8 mouse cellular contexts compared by ENCODE assay signal in the genomic region with DNA sequence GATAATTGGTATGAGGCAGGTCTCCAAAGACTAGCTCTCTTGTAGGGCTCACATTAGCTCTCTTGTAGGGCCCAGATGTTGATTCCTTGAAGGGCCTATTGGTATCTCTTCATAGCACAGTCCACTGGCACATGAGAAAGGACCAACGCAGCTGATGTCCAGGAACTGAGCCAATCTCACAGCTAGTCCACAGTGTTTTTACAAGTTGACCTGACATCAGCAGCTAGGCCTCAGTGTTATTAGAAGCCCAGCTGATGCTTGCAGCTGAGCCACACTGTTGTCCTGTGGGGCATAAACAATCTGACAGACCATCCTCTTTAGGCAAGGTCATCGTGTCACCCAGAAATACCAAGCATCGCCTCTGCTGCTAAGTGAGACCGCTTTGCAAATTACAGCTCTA. TPM values are rescaled to one million over a fixed set of nuclear protein-coding genes. Genes with fewer than 3 reads are reported as not detected.
DNase-seq lines count a peak whose midpoint lies in the region; ATAC-seq lines count a peak whose summit lies in the region.
"Not testable (repeated sequence)": the region's sequence is repeated elsewhere in the genome, so short reads cannot be mapped to it uniquely, and the experiment has no call there.

No protein-coding gene starts in this region.

- H3K4me2 ChIP-seq in hindbrain, embryonic 11.5 days (replicated peaks; ENCODE audit: low read depth, low read length); hindbrain, embryonic 14.5 days (replicated peaks); kidney, embryonic 14.5 days (replicated peaks; ENCODE audit: low read depth, low read length); limb, embryonic 15.5 days; lung, embryonic 16.5 days (ENCODE audit: low read depth, low read length): not testable (repeated sequence)

- not testable (repeated sequence) for H3K4me3 ChIP-seq in hindbrain, embryonic 11.5 days (ENCODE audit: low read depth, low read length); hindbrain, embryonic 14.5 days (replicated peaks; ENCODE audit: low read length); kidney, embryonic 14.5 days (ENCODE audit: low read length); limb, embryonic 15.5 days; lung, embryonic 16.5 days (ENCODE audit: low read length)

- not testable (repeated sequence) for H3K27ac ChIP-seq in hindbrain, embryonic 11.5 days (ENCODE audit: low read depth, low read length); hindbrain, embryonic 14.5 days; kidney, embryonic 14.5 days (ENCODE audit: low read depth, low read length); limb, embryonic 15.5 days; lung, embryonic 16.5 days (ENCODE audit: low read length)

- H3K36me3 ChIP-seq in hindbrain, embryonic 11.5 days (ENCODE audit: control insufficient read depth, insufficient read depth, low read length); hindbrain, embryonic 14.5 days (replicated peaks; ENCODE audit: control insufficient read depth, insufficient read depth); kidney, embryonic 14.5 days (ENCODE audit: control insufficient read depth, insufficient read depth, low read length); limb, embryonic 15.5 days; lung, embryonic 16.5 days (ENCODE audit: control insufficient read depth, insufficient read depth, low read length): not testable (repeated sequence)

- WGBS in hindbrain, embryonic 11.5 days, result 68% methylated on average over 4 of the region's 4 CpGs
- 58% methylated on average over 4 of the region's 4 CpGs for WGBS in hindbrain, embryonic 14.5 days
- 63% methylated on average over 4 of the region's 4 CpGs for WGBS in kidney, embryonic 14.5 days
- 79% methylated on average over 4 of the region's 4 CpGs for WGBS in limb, embryonic 15.5 days
- WGBS in lung, embryonic 16.5 days, result 46% methylated on average over 4 of the region's 4 CpGs

- not testable (repeated sequence) for DNase-seq in hindbrain, embryonic 11.5 days (ENCODE audit: low spot score)
- peak; percentile 23 for DNase-seq in hindbrain, embryonic 14.5 days (ENCODE audit: low spot score)
- DNase-seq in lung, postnatal 4 days, result peak; percentile 37 to 70
- peak; percentile 26 for DNase-seq in testis, postnatal 14 days (ENCODE audit: low spot score)

- peak; percentile 39; the same call in 1 of the 2 replicates for ATAC-seq in erythroid progenitor cell, adult 5-6 weeks (replicated peaks; ENCODE audit: low FRiP score, poor library complexity, severe bottlenecking)
- ATAC-seq in hindbrain, embryonic 11.5 days (ENCODE audit: low FRiP score), result 0 out of 2 replicates have a peak, but pooled peaks have one; percentile 35
- ATAC-seq in hindbrain, embryonic 14.5 days (ENCODE audit: low FRiP score), result not testable (repeated sequence)
- peak; percentile 60; the same call in 1 of the 2 replicates for ATAC-seq in kidney, embryonic 14.5 days (ENCODE audit: low FRiP score, low TSS enrichment)
- ATAC-seq in limb, embryonic 15.5 days (ENCODE audit: insufficient number of reproducible peaks, low FRiP score, low TSS enrichment, low read depth), result 0 out of 2 replicates have a peak, but pooled peaks have one; percentile 40
- peak; percentile 73 for ATAC-seq in lung, embryonic 16.5 days (ENCODE audit: low read depth)

- H3K4me1 ChIP-seq in hindbrain, embryonic 11.5 days (replicated peaks; ENCODE audit: control insufficient read depth, insufficient read depth, low read length); hindbrain, embryonic 14.5 days (replicated peaks; ENCODE audit: control insufficient read depth, insufficient read depth, low read length); kidney, embryonic 14.5 days (ENCODE audit: control insufficient read depth, insufficient read depth, low read length); limb, embryonic 15.5 days; lung, embryonic 16.5 days (replicated peaks; ENCODE audit: control insufficient read depth, insufficient read depth, low read length): not testable (repeated sequence)

- not testable (repeated sequence) for H3K27me3 ChIP-seq in hindbrain, embryonic 11.5 days (ENCODE audit: control insufficient read depth, insufficient read depth, low read length); hindbrain, embryonic 14.5 days (ENCODE audit: control insufficient read depth, insufficient read depth, low read length); kidney, embryonic 14.5 days (ENCODE audit: control insufficient read depth, insufficient read depth, low read length); limb, embryonic 15.5 days; lung, embryonic 16.5 days (ENCODE audit: control insufficient read depth, insufficient read depth, low read depth, low read length)

- H3K9me3 ChIP-seq in hindbrain, embryonic 11.5 days (ENCODE audit: control insufficient read depth, low read length); hindbrain, embryonic 14.5 days (ENCODE audit: control insufficient read depth, low read length); kidney, embryonic 14.5 days (ENCODE audit: control insufficient read depth, low read length); limb, embryonic 15.5 days; lung, embryonic 16.5 days (ENCODE audit: control insufficient read depth, low read length): not testable (repeated sequence)

- H3K9ac ChIP-seq in hindbrain, embryonic 11.5 days (ENCODE audit: low read depth, low read length); hindbrain, embryonic 14.5 days; kidney, embryonic 14.5 days (ENCODE audit: low read depth, low read length); limb, embryonic 15.5 days; lung, embryonic 16.5 days (ENCODE audit: low read length): not testable (repeated sequence)

RNA-seq across cellular contexts. Expression of a gene that starts 11.7 kb away (rescaled TPM):
- 3.8 and 7.6 TPM in 2 replicates for total RNA-seq in erythroid progenitor cell, adult 5-6 weeks (2015; ENCODE audit: low replicate concordance)
- 0.90 TPM in 1 of 2 replicates, not detected in the other for total RNA-seq in erythroid progenitor cell, adult 5-6 weeks (2017; ENCODE audit: low replicate concordance)
- 26.7 and 27.1 TPM in 2 replicates for polyA plus RNA-seq in hindbrain, embryonic 11.5 days (2014; fragmentation: Nextera tagmentation; extraction: Ambion mirVana)
- 70.5 and 80.4 TPM in 2 replicates for polyA plus RNA-seq in hindbrain, embryonic 14.5 days (2014; fragmentation: Nextera tagmentation; extraction: Ambion mirVana)
- 250 and 252 TPM in 2 replicates for polyA plus RNA-seq in kidney, embryonic 14.5 days (2014; fragmentation: Nextera tagmentation; extraction: Ambion mirVana)
- polyA plus RNA-seq in limb, embryonic 15.5 days (2015; fragmentation: Nextera tagmentation; extraction: Ambion mirVana), result 138 and 151 TPM in 2 replicates
- polyA plus RNA-seq in lung, embryonic 16.5 days (2015; fragmentation: Nextera tagmentation; extraction: Ambion mirVana), result 99.8 and 104 TPM in 2 replicates
